Mouse (Mus musculus) E14TG2a.4 (cell line): ENCODE data around the gene Cdk2ap1.

Source experiments
- H3K27me3 ChIP-seq: 2 replicates; pipeline ENCODE4 v1.6.1; 2014; ENCODE audit warnings: low read length, control low read depth; ENCODE audit not compliant: insufficient read depth
- H3K36me3 ChIP-seq: 2 replicates; pipeline ENCODE4 v1.6.1; 2014; ENCODE audit warnings: low read length, control low read depth; ENCODE audit not compliant: insufficient read depth
- H3K4me1 ChIP-seq: replicated peaks from 2 replicates; pipeline ENCODE4 v1.6.1; 2014; ENCODE audit warnings: low read depth, low read length, control low read depth
- H3K4me3 ChIP-seq: replicated peaks from 2 replicates; pipeline ENCODE4 v1.5.1; 2014; ENCODE audit warnings: mild to moderate bottlenecking, low read length
- H3K9me3 ChIP-seq: 2 replicates; pipeline ENCODE4 v1.6.1; 2014; ENCODE audit warnings: low read length, control low read depth
- CTCF ChIP-seq: conservative IDR thresholded peaks from 2 replicates; pipeline ENCODE4 v1.5.1; 2014; ENCODE audit warnings: low read length
- NANOG ChIP-seq: IDR thresholded peaks from 2 replicates; pipeline ENCODE4 v1.6.1; 2014; ENCODE audit warnings: borderline replicate concordance, low read length, mixed read lengths
- POU5F1 ChIP-seq: IDR thresholded peaks from 2 replicates; pipeline ENCODE4 v1.6.1; 2014; ENCODE audit warnings: low read length, borderline replicate concordance

Cdk2ap1 gene

GRCm38 (mm10) chr5:124338791-124339190 is 24.1 kb downstream of the Cdk2ap1 start:
- H3K4me3 ChIP-seq, result peak overlapping the region; percentile 26; the same call in 1 of the 2 replicates
- H3K27me3 ChIP-seq, result no peaks in the 10 kb centered on the region
- no peaks in the 10 kb centered on the region for H3K9me3 ChIP-seq
- peaks cover 37% of the 10 kb centered on the region for H3K4me1 ChIP-seq
- peaks cover 68% of the 10 kb centered on the region for H3K36me3 ChIP-seq
- TF ChIP-seq CTCF (no peak), POU5F1 (no peak), NANOG (no peak)

- H3K9me3 ChIP-seq, result no peaks in the 10 kb centered on the region
- peaks cover 44% of the 10 kb centered on the region for H3K4me1 ChIP-seq
- H3K27me3 ChIP-seq, result no peaks in the 10 kb centered on the region
- no peak overlapping the region for H3K4me3 ChIP-seq
- H3K36me3 ChIP-seq, result peaks cover 68% of the 10 kb centered on the region
- TF ChIP-seq NANOG (no peak), CTCF (no peak), POU5F1 (no peak)
Observed at GRCm38 (mm10) chr5:124337909-124338308, 25.0 kb downstream of the Cdk2ap1 start.

GRCm38 (mm10) chr5:124337103-124337502 is 25.8 kb downstream of the Cdk2ap1 start:
- no peak overlapping the region for H3K4me3 ChIP-seq
- no peak for TF ChIP-seq CTCF
- no peak for TF ChIP-seq POU5F1
- no peak for TF ChIP-seq NANOG
- H3K36me3 ChIP-seq, result peaks cover 69% of the 10 kb centered on the region
- H3K4me1 ChIP-seq, result peaks cover 47% of the 10 kb centered on the region
- no peaks in the 10 kb centered on the region for H3K9me3 ChIP-seq
- H3K27me3 ChIP-seq, result no peaks in the 10 kb centered on the region

- H3K4me1 ChIP-seq, result peaks cover 45% of the 10 kb centered on the region
- no peaks in the 10 kb centered on the region for H3K9me3 ChIP-seq
- H3K27me3 ChIP-seq, result no peaks in the 10 kb centered on the region
- TF ChIP-seq CTCF (no peak), NANOG (no peak), POU5F1 (no peak)
- no peak overlapping the region for H3K4me3 ChIP-seq
- peaks cover 54% of the 10 kb centered on the region for H3K36me3 ChIP-seq
Observed at GRCm38 (mm10) chr5:124334392-124334791, 28.5 kb downstream of the Cdk2ap1 start.

- peaks cover 44% of the 10 kb centered on the region for H3K4me1 ChIP-seq
- TF ChIP-seq POU5F1 (no peak), NANOG (no peak), CTCF (no peak)
- H3K4me3 ChIP-seq, result no peak overlapping the region
- H3K9me3 ChIP-seq, result no peaks in the 10 kb centered on the region
- H3K27me3 ChIP-seq, result no peaks in the 10 kb centered on the region
- peaks cover 32% of the 10 kb centered on the region for H3K36me3 ChIP-seq
Observed at GRCm38 (mm10) chr5:124330086-124330485, 32.8 kb downstream of the Cdk2ap1 start.

- H3K27me3 ChIP-seq, result no peaks in the 10 kb centered on the region
- no peaks in the 10 kb centered on the region for H3K9me3 ChIP-seq
- TF ChIP-seq CTCF (no peak), NANOG (peak; percentile 8; the same call in 1 of the 2 replicates)
- H3K36me3 ChIP-seq, result peaks cover 32% of the 10 kb centered on the region
- H3K4me3 ChIP-seq, result peak within 1 kb of the TSS; percentile 94
- H3K4me1 ChIP-seq, result peaks cover 31% of the 10 kb centered on the region
Observed at GRCm38 (mm10) chr5:124327510-124328364, 35.1 kb downstream of the Cdk2ap1 start, which contains the start of the genes Mphosph9 and 2810006K23Rik. Gene Mphosph9 (minus strand): TSS chr5:124327972. Gene 2810006K23Rik (plus strand): TSS chr5:124328089.

- Histone ChIP-seq H3K4me3 (peak overlapping the region; percentile 94), H3K27me3 (no peaks in the 10 kb centered on the region), H3K36me3 (peaks cover 34% of the 10 kb centered on the region), H3K9me3 (no peaks in the 10 kb centered on the region), H3K4me1 (peaks cover 28% of the 10 kb centered on the region)
- no peak for TF ChIP-seq CTCF
Observed at GRCm38 (mm10) chr5:124326829-124327228, 36.1 kb downstream of the Cdk2ap1 start.

GRCm38 (mm10) chr5:124317648-124318047 is 45.2 kb downstream of the Cdk2ap1 start:
- H3K9me3 ChIP-seq, result peaks cover 42% of the 10 kb centered on the region
- H3K27me3 ChIP-seq, result no peaks in the 10 kb centered on the region
- no peak overlapping the region for H3K4me3 ChIP-seq
- H3K36me3 ChIP-seq, result peaks cover 94% of the 10 kb centered on the region
- TF ChIP-seq POU5F1 (no peak), NANOG (no peak), CTCF (no peak)
- no peaks in the 10 kb centered on the region for H3K4me1 ChIP-seq

- Histone ChIP-seq H3K36me3 (peaks cover 92% of the 10 kb centered on the region), H3K4me1 (peaks cover 6% of the 10 kb centered on the region), H3K9me3 (peaks cover 42% of the 10 kb centered on the region), H3K4me3 (no peak overlapping the region), H3K27me3 (no peaks in the 10 kb centered on the region)
- TF ChIP-seq POU5F1 (no peak), CTCF (no peak), NANOG (no peak)
Observed at GRCm38 (mm10) chr5:124315941-124316340, 46.9 kb downstream of the Cdk2ap1 start.
